Mouse (Mus musculus) liver, adult 2 months (tissue): ENCODE data around the gene Dlx5.

Experiments
- CTCF ChIP-seq: fragments of 200-500 bp; IDR thresholded peaks from 2 replicates; pipeline ENCODE4 v1.5.1; 2011; ENCODE audit warnings: low read depth, low read length, control low read depth
- POLR2A ChIP-seq: fragments of 200-500 bp; IDR thresholded peaks from 2 replicates; pipeline ENCODE4 v1.6.1; 2011; ENCODE audit warnings: low read length, control low read depth; ENCODE audit not compliant: insufficient read depth; ENCODE audit errors: extremely low read depth

DNA sequence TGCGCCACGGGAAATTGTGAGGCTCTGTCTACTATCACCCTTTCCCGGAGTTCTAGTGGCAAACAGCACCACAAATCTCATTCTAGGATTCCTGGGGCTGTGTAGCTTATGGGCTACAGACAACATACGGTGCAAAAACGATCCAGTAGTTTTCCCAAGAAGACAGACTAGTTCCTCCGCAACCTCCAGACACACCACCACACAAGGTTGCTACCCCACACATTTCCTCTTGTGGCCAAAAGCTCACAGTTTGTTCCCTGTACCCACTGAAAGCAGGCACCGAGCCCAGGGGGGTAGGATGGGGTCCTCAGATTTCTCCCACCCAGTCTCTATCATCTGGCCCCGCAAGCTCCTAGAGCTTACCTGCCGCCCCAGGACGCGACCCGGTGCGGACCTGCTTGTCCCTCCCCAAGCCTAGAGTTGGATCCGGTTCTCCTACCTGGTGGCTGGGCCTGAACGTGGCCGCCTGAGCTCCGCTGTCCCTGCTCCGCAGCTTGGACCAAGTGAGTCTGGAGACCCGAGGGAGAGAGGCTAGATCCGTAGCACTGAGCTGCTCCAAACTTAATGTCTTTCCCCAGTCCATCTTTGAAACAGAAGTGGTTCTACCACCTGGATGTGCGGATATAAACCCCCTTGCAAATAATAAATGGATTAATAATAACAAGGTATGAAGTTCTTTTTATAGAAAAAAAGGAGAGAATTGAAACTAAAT lies 20.6 kb downstream of the Dlx5 start:
- TF ChIP-seq CTCF (no peak), POLR2A (no peak)
